Mouse (Mus musculus): ENCODE results near the gene Racgap1. TPM values are rescaled to one million over a fixed set of nuclear protein-coding genes. Genes with fewer than 3 reads are reported as not detected.

Racgap1 gene
- polyA plus RNA-seq, 1 experiment from 2014 or later = 39.0 TPM

DNA sequence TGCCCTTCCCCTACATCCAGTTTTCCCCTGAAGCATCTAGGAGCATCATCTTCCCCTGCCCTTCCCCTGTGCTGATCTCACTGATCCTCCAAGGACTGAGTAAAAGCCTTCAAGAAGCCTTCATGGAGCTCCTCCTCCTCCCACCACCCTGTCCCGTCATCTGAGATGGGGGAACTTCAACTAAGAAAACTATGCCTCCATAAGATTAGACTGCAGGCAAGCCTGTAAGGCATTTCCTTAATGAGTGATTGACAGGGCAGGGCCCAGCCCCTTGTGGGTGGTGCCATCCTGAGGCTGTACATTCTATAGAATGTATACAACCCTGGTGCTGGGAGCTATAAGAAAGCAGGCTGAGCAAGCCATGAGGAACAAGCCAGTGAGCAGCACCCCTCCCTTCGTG, 7.0 kb upstream of the Racgap1 start:
- ATAC-seq = no peak

DNA sequence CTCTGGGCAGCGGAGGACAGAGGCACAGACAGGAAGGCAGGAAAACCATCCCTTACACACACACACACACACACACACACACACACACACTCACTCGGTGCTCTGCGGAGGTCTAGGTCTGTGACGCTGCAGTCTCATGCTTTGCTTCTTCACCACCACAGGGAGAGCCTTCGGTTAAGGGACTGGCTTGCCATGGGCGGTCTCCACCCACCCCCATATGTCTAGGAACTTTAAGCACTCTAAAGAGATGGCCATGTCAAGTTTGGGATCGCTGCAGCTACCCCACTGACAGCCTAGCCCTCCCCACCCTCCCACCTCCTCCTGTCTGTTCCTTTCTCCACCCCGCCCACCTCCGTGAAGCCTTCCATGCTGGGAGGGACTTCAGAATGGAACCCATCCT, 4.5 kb upstream of the Racgap1 start:
- H3K27me3 ChIP-seq (ENCODE audit: control insufficient read depth, insufficient read depth, low read depth, low read length) = peaks cover 12% of the 10 kb centered on the region; the same call in 1 of the 2 replicates
- 51% methylated on average over 9 of the region's 9 CpGs for WGBS
- 0 out of 2 replicates have a peak overlapping the region, but pooled peaks have one; percentile 12 for H3K9ac ChIP-seq (ENCODE audit: low read depth, low read length)
- no peaks in the 10 kb centered on the region for H3K9me3 ChIP-seq (replicated peaks; ENCODE audit: control insufficient read depth, low read length, poor library complexity, severe bottlenecking)
- H3K4me2 ChIP-seq (ENCODE audit: low read length) = no peak overlapping the region
- peaks cover 8% of the 10 kb centered on the region; the same call in 1 of the 2 replicates for H3K4me1 ChIP-seq (ENCODE audit: control insufficient read depth, insufficient read depth, low read length)
- no peak for ATAC-seq
- no peak overlapping the region for H3K4me3 ChIP-seq (ENCODE audit: low read depth, low read length)
- H3K27ac ChIP-seq (ENCODE audit: low read length) = no peak overlapping the region
- no peaks in the 10 kb centered on the region for H3K36me3 ChIP-seq (ENCODE audit: control insufficient read depth, insufficient read depth, low read length)

More for the DNA sequence above, 7.0 kb upstream of the Racgap1 start:
- peaks cover 10% of the 10 kb centered on the region; the same call in 1 of the 2 replicates for H3K4me1 ChIP-seq (ENCODE audit: control insufficient read depth, insufficient read depth, low read length)
- H3K9ac ChIP-seq (ENCODE audit: low read depth, low read length) = no peak overlapping the region
- WGBS = 69% methylated on average over 2 of the region's 2 CpGs
- no peaks in the 10 kb centered on the region for H3K36me3 ChIP-seq (ENCODE audit: control insufficient read depth, insufficient read depth, low read length)
- no peak overlapping the region for H3K27ac ChIP-seq (ENCODE audit: low read length)
- H3K27me3 ChIP-seq (ENCODE audit: control insufficient read depth, insufficient read depth, low read depth, low read length) = peaks cover 12% of the 10 kb centered on the region; the same call in 1 of the 2 replicates
- H3K4me2 ChIP-seq (ENCODE audit: low read length) = no peak overlapping the region
- no peaks in the 10 kb centered on the region for H3K9me3 ChIP-seq (replicated peaks; ENCODE audit: control insufficient read depth, low read length, poor library complexity, severe bottlenecking)
- H3K4me3 ChIP-seq (ENCODE audit: low read depth, low read length) = no peak overlapping the region

GRCm38 (mm10) chr15:99653876-99654275, 2.4 kb upstream of the Racgap1 start:
- Histone ChIP-seq H3K27me3 (ENCODE audit: control insufficient read depth, insufficient read depth, low read depth, low read length) (peaks cover 12% of the 10 kb centered on the region; the same call in 1 of the 2 replicates), H3K9me3 (replicated peaks; ENCODE audit: control insufficient read depth, low read length, poor library complexity, severe bottlenecking) (no peaks in the 10 kb centered on the region), H3K36me3 (ENCODE audit: control insufficient read depth, insufficient read depth, low read length) (no peaks in the 10 kb centered on the region), H3K27ac (ENCODE audit: low read length) (no peak overlapping the region), H3K4me3 (ENCODE audit: low read depth, low read length) (peak overlapping the region; percentile 1; the same call in 1 of the 2 replicates), H3K4me2 (ENCODE audit: low read length) (peak overlapping the region; percentile 27), H3K4me1 (ENCODE audit: control insufficient read depth, insufficient read depth, low read length) (peaks cover 25% of the 10 kb centered on the region), H3K9ac (ENCODE audit: low read depth, low read length) (peak overlapping the region; percentile 32)
- ATAC-seq = no peak
- WGBS = 4% methylated on average over 21 of the region's 21 CpGs

DNA sequence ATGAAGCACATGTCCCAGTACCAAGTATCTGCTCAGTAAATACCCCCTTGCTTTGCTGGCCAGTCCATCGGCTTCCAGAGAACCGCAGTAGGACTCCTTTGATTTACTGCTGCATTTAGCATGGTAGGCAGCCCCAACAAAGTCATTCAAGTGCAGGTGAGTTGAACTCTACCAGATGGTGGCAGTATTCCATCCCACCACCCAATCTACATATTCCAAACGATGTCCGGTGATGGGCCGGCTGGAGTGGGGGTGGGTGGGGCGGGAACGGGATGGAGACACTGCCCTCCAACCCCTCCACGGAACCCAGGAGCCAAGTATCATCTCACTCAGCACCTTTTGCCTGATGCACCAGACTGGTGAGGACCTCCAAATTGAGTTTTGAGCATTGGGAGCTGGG, 1.8 kb upstream of the Racgap1 start:
- no peak for ATAC-seq
- Histone ChIP-seq H3K4me1 (ENCODE audit: control insufficient read depth, insufficient read depth, low read length) (peaks cover 28% of the 10 kb centered on the region), H3K36me3 (ENCODE audit: control insufficient read depth, insufficient read depth, low read length) (no peaks in the 10 kb centered on the region), H3K4me2 (ENCODE audit: low read length) (peak overlapping the region; percentile 27), H3K27ac (ENCODE audit: low read length) (no peak overlapping the region), H3K4me3 (ENCODE audit: low read depth, low read length) (no peak overlapping the region; the same call in 1 of the 2 replicates), H3K9ac (ENCODE audit: low read depth, low read length) (no peak overlapping the region), H3K27me3 (ENCODE audit: control insufficient read depth, insufficient read depth, low read depth, low read length) (peaks cover 12% of the 10 kb centered on the region; the same call in 1 of the 2 replicates), H3K9me3 (replicated peaks; ENCODE audit: control insufficient read depth, low read length, poor library complexity, severe bottlenecking) (no peaks in the 10 kb centered on the region)
- WGBS = 14% methylated on average over 8 of the region's 8 CpGs

GRCm38 (mm10) chr15:99651984-99652872, 772 bp upstream of the Racgap1 start:
- Histone ChIP-seq H3K4me2 (ENCODE audit: low read length) (peak overlapping the region; percentile 57), H3K36me3 (ENCODE audit: control insufficient read depth, insufficient read depth, low read length) (no peaks in the 10 kb centered on the region), H3K27ac (ENCODE audit: low read length) (no peak overlapping the region), H3K9ac (ENCODE audit: low read depth, low read length) (peak overlapping the region; percentile 44; the same call in 1 of the 2 replicates), H3K4me1 (ENCODE audit: control insufficient read depth, insufficient read depth, low read length) (peaks cover 37% of the 10 kb centered on the region), H3K9me3 (replicated peaks; ENCODE audit: control insufficient read depth, low read length, poor library complexity, severe bottlenecking) (no peaks in the 10 kb centered on the region), H3K4me3 (ENCODE audit: low read depth, low read length) (peak overlapping the region; percentile 74), H3K27me3 (ENCODE audit: control insufficient read depth, insufficient read depth, low read depth, low read length) (peaks cover 12% of the 10 kb centered on the region; the same call in 1 of the 2 replicates)
- 80% methylated on average over 10 of the region's 10 CpGs for WGBS
- peak; percentile 16 for ATAC-seq

GRCm38 (mm10) chr15:99650304-99650703, 1.2 kb downstream of the Racgap1 start:
- H3K36me3 ChIP-seq (ENCODE audit: control insufficient read depth, insufficient read depth, low read length) = no peaks in the 10 kb centered on the region

DNA sequence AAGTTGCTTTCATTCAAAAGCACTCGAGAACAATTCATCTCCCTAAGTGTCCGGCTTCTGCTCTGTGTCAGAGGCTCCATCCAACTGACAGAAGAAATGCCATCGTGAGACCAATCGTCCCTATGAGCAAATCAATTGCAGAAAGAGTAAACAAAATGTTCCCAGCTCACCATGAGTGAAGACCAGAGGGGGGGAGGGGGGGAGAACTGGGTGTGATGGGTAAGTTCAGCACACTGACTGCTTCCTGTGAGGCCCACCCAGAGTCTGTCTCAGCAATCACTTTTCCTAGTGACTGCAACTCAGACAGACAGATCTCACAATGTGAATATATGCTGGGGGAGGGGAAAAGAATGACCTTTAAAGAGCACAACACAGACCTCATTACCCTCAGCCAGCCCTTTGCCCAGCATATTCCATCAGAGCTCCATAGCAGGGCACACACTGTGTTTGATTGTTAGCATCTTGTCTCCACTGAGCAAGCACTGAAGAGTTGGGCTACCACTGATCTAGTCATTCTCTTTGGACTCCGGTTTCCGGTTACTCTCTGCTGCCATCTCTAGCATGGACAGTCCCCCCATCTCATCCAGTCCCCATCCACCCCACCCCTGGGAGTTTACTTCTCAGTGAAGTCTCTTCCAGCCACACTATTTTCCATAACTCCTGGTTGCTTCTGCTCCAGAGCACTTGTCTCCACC, 2.2 kb downstream of the Racgap1 start:
- Histone ChIP-seq H3K36me3 (ENCODE audit: control insufficient read depth, insufficient read depth, low read length) (no peaks in the 10 kb centered on the region), H3K27me3 (ENCODE audit: control insufficient read depth, insufficient read depth, low read depth, low read length) (peaks cover 3% of the 10 kb centered on the region; the same call in 1 of the 2 replicates), H3K9ac (ENCODE audit: low read depth, low read length) (no peak overlapping the region), H3K27ac (ENCODE audit: low read length) (0 out of 2 replicates have a peak overlapping the region, but pooled peaks have one; percentile 35), H3K9me3 (replicated peaks; ENCODE audit: control insufficient read depth, low read length, poor library complexity, severe bottlenecking) (no peaks in the 10 kb centered on the region), H3K4me2 (ENCODE audit: low read length) (peak overlapping the region; percentile 24), H3K4me1 (ENCODE audit: control insufficient read depth, insufficient read depth, low read length) (peaks cover 45% of the 10 kb centered on the region), H3K4me3 (ENCODE audit: low read depth, low read length) (no peak overlapping the region)
- WGBS = 24% methylated on average over 6 of the region's 6 CpGs
- no peak for ATAC-seq

More at GRCm38 (mm10) chr15:99650304-99650703, 1.2 kb downstream of the Racgap1 start:
- WGBS = 51% methylated on average over 2 of the region's 2 CpGs
- H3K4me3 ChIP-seq (ENCODE audit: low read depth, low read length) = peak overlapping the region; percentile 74
- H3K4me2 ChIP-seq (ENCODE audit: low read length) = peak overlapping the region; percentile 88
- H3K27me3 ChIP-seq (ENCODE audit: control insufficient read depth, insufficient read depth, low read depth, low read length) = peaks cover 12% of the 10 kb centered on the region; the same call in 1 of the 2 replicates
- ATAC-seq = no peak
- H3K9ac ChIP-seq (ENCODE audit: low read depth, low read length) = peak overlapping the region; percentile 32; the same call in 1 of the 2 replicates
- H3K4me1 ChIP-seq (ENCODE audit: control insufficient read depth, insufficient read depth, low read length) = peaks cover 39% of the 10 kb centered on the region
- H3K9me3 ChIP-seq (replicated peaks; ENCODE audit: control insufficient read depth, low read length, poor library complexity, severe bottlenecking) = no peaks in the 10 kb centered on the region
- H3K27ac ChIP-seq (ENCODE audit: low read length) = no peak overlapping the region

DNA sequence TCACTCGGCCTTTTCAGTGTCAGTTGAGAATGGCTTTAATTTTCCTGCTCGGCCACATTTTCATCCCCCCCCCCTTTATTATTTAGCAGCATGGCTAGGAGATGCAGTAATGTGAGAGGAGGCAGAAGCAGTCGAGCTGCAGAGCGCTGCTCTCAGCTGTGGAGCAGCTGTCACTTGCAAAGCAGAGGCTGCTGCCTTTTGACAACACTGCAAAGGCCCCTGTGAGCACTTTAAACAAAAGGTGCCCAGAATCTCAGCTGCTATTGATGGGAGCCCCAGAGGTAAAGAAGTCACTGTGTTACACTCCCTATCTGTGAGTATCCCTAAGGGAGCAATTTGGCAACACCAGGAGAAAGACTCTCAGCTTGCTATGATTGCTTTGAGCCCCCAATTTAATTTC, 3.1 kb downstream of the Racgap1 start:
- Histone ChIP-seq H3K9ac (ENCODE audit: low read depth, low read length) (peak overlapping the region; percentile 49), H3K4me3 (ENCODE audit: low read depth, low read length) (no peak overlapping the region), H3K27ac (ENCODE audit: low read length) (peak overlapping the region; percentile 68), H3K27me3 (ENCODE audit: control insufficient read depth, insufficient read depth, low read depth, low read length) (no peaks in the 10 kb centered on the region), H3K9me3 (replicated peaks; ENCODE audit: control insufficient read depth, low read length, poor library complexity, severe bottlenecking) (no peaks in the 10 kb centered on the region), H3K36me3 (ENCODE audit: control insufficient read depth, insufficient read depth, low read length) (no peaks in the 10 kb centered on the region), H3K4me2 (ENCODE audit: low read length) (peak overlapping the region; percentile 18; the same call in 1 of the 2 replicates), H3K4me1 (ENCODE audit: control insufficient read depth, insufficient read depth, low read length) (peaks cover 42% of the 10 kb centered on the region)
- ATAC-seq = no peak
- 4% methylated on average over 4 of the region's 4 CpGs for WGBS
